Mouse (Mus musculus): ENCODE measurements around the gene Gm10803.
"Not testable (repeated sequence)": the region's sequence is repeated elsewhere in the genome, so short reads cannot be mapped to it uniquely, and the experiment has no call there.

The Gm10803 gene

GRCm38 (mm10) chr2:93560268-93560667 lies at the start of gene Gm10803:
Gene Gm10803, plus strand, starts transcription at chr2:93560568.
- not testable (repeated sequence) for DNase-seq (ENCODE audit: low spot score)

DNA sequence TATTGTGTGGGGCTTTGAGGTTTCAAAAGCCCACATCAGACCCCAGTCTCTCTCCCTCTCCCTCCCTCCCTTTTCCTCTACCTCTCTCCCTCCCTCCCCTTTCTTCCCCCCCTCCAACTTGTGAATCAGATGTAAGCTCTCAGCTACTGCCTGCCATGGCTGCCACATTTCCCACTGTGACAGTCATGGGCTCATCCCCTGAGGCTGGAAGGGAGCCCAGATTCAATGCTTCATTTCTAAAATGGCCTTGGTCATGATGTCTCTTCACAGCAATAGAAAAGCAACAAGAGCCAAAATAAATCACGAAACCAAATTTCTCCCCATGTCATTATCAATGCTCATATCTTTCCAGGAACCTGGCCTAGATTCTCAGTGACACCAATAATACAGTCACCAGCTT lies 49.5 kb upstream of the Gm10803 start:
- no peak for DNase-seq (ENCODE audit: low spot score)

GRCm38 (mm10) chr2:93512130-93512529 lies 48.2 kb upstream of the Gm10803 start:
- DNase-seq (ENCODE audit: low spot score) = no peak

GRCm38 (mm10) chr2:93515246-93515645 lies 45.1 kb upstream of the Gm10803 start:
- no peak for DNase-seq (ENCODE audit: low spot score)

DNA sequence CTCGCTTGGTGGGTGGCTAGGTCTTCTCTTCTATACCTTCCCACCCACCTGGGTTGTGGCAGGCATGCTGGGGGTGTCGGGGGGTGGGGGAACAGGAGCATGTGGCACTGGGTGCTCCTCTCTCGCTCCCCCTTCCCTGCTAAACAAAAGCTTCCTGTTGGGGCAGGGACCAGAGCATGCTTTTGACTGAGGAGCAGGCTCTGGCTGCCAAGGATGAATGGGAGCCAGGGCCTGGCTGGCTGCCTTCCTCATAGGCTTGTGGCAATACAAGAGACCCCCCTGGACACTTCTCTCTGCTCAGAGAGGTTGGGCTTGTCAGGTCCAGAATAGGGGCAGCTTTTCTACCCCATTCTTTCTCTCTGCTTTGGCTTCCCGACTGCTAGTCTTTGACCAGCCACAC lies 39.3 kb upstream of the Gm10803 start:
- DNase-seq (ENCODE audit: low spot score) = peak; percentile 2

GRCm38 (mm10) chr2:93521571-93521970 lies 38.8 kb upstream of the Gm10803 start:
- no peak for DNase-seq (ENCODE audit: low spot score)

- DNase-seq (ENCODE audit: low spot score) = no peak
These were observed 38.4 kb upstream of the Gm10803 start for GRCm38 (mm10) chr2:93522005-93522404.

DNA sequence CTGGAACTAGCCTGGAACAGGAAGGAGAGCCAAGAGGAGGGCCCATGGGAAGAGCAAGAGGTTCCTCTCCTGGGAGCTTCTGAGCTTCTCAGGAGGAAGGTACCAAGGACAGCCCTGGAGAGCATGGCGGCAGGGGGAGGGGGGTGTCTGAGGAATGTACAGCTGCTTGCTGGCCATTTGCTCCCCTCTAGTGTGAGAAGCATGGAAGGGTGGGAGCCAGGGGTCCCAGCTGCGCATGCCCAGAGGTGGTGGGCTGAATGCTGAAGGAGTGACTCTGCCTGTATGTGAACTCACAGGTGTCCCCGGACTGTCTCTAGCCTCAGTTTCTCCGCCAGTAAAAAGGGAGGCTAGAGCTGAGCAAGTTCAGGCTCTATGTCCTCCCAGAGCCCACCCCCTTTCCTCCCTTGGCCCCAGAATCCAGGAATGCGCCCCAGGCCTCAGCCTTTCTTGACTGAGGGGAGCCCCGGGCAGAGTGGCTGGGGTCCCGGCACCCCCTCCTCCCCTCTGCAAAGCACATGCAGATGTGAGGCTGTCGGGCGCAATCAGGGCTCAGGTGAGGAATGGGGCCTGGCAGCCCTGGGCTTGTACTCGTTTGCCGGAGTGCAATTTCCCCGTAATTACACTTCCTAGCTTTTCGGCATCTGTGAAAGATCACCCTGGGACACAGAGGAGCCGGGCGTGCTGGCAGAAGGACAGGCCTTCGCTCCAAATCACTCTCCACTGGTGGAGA lies 35.2 kb upstream of the Gm10803 start:
- DNase-seq (ENCODE audit: low spot score) = no peak

DNA sequence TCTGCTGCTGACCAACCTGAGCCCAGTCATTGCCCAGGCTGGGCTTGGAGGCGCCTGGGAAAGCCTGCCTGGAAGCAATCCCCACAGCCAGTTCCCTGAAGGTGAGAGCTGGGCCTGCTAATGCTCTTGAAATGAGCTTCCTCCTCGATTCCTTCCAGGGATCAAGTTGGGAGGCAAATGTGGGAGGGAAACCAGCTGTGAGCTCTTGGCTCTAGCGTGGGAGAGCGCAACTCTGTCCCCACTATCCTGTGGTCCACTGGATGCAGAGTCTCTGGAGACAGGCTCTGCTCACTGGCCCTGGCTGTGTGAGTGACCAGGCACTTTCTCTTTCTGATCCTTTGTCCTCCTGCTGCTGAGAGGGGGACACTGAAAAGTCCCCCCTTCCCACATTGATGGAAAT lies 30.8 kb upstream of the Gm10803 start:
- DNase-seq (ENCODE audit: low spot score) = no peak

DNA sequence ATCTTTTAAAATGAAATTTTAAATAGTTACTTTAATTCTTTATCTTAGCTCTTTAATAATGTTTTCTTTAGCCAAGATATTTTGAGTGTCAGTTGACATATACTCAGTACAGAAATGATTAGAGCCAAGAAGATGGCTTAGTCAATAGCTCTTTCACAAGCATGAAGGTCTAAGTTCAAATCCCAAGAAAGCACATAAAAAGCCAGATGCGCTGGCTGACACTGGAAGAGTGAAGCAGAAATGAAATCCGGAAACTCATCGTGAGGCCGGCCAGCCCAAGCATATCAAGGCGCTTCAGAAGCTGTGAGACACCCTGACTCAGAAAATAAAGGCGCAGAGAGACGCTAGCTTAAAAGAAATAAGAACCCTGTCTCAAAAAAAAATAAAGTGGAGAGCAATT lies 26.5 kb upstream of the Gm10803 start:
- no peak for DNase-seq (ENCODE audit: low spot score)

DNA sequence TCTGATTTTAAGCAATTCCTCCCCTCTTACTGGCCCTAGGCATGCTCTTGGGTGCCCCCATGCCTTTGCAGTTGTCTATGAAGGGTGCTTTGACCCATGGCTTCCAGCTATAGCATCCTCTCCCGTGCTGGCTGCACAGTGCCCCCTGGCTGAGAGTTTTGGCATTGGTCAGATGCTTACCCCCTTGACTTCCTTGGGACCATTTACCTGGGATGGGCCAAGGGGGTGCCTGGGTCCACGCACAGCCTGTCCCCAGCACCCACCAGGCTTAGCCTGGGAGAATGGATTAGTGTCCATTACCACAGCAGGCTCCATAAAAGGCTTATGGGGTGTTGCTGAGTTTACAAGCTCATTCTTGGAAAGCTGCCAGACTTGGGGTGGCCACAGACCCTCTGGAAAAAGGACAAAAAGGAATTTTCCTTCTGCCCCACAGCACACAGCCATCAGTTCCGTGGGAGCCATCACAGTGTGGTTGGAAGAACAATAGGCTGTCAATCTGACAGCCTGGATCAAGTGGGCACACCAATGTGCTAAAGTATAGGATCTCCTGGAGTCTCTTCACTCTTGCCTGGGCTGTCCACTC lies 22.9 kb upstream of the Gm10803 start:
- no peak for DNase-seq (ENCODE audit: low spot score)

- DNase-seq (ENCODE audit: low spot score) = no peak
These were observed 22.2 kb upstream of the Gm10803 start for GRCm38 (mm10) chr2:93538140-93538539.

GRCm38 (mm10) chr2:93541771-93542170 lies 18.6 kb upstream of the Gm10803 start:
- DNase-seq (ENCODE audit: low spot score) = no peak

GRCm38 (mm10) chr2:93552676-93553521 lies 7.5 kb upstream of the Gm10803 start:
- DNase-seq (ENCODE audit: low spot score) = no peak

DNA sequence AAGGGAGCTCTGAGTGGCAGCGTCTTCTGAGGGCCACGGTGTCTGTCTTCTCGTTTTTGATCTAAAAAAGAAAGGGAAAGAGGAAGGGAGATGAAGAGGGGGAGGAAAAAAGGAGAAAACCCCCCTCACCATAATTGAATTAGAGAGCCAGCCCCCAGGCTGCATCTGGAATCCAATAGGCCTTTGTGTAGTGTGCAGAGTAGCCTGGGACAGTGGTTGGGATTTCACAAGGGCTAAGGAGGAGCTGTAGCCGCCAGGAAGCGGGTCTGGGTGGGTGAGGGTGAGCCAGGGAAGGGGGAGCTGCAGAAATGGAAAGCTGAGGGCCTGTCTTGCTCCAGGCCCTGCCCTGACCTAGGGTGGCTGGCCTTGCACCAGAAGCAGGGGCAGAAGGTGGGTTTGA lies 6.5 kb upstream of the Gm10803 start:
- DNase-seq (ENCODE audit: low spot score) = no peak

GRCm38 (mm10) chr2:93565647-93566046 lies 5.3 kb downstream of the Gm10803 start:
- no peak for DNase-seq (ENCODE audit: low spot score)

GRCm38 (mm10) chr2:93567675-93568074 lies 7.3 kb downstream of the Gm10803 start:
- no peak for DNase-seq (ENCODE audit: low spot score)

- DNase-seq (ENCODE audit: low spot score) = peak; percentile 5
These were observed 12.2 kb downstream of the Gm10803 start for GRCm38 (mm10) chr2:93572565-93572964.

GRCm38 (mm10) chr2:93581271-93581670 lies 20.9 kb downstream of the Gm10803 start:
- DNase-seq (ENCODE audit: low spot score) = no peak

GRCm38 (mm10) chr2:93585821-93586220 lies 25.5 kb downstream of the Gm10803 start:
- DNase-seq (ENCODE audit: low spot score) = no peak

DNA sequence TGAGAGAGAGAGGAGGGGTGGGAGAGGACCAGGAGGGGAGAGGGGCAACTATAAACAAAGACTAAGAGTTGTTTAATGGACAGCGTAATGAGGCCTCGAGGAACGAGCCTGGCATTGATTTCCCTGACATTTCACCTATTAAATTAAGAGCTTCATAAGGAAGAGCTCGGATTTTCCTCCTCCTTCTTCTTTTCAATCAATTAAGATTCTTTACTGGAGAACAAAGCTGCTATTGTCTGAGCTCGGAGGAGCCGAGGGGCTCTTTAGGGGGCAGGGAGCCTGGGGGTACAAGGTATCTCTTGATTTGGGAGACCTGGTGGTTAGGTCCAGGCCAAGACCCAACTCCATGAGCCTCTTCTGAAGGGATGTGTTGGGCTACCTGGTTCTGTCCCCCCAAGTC lies 27.1 kb downstream of the Gm10803 start:
- DNase-seq (ENCODE audit: low spot score) = no peak

GRCm38 (mm10) chr2:93589875-93590274 lies 29.5 kb downstream of the Gm10803 start:
- peak; percentile 23 for DNase-seq (ENCODE audit: low spot score)

DNA sequence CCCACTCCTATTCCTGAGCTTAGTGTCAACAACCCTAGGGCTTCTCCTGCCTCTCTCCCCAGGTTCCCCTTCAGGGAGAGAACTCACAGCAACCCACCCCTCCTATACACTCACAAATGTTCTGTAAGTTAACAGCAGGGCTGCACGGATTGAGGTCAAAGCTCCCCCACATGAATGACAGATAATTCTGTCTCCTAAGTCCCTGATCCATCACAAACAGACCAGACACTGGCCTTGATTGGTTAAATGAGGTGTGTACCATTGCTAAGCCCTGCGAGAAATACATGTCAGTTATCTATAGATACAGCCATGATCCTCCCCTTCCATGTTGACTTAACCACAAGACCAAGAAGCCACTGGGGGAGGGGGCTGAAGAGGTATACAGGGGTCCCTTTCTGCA lies 31.3 kb downstream of the Gm10803 start:
- DNase-seq (ENCODE audit: low spot score) = no peak

Measured in lung, postnatal 25 days (tissue).